Mouse (Mus musculus) cerebellum, adult 11-12 months (tissue): ENCODE data around the gene Impdh1.

Experiments used
- DNase-seq: peaks from one replicate; pipeline ENCODE4 v3.0.0; 2022

The Impdh1 gene

DNA sequence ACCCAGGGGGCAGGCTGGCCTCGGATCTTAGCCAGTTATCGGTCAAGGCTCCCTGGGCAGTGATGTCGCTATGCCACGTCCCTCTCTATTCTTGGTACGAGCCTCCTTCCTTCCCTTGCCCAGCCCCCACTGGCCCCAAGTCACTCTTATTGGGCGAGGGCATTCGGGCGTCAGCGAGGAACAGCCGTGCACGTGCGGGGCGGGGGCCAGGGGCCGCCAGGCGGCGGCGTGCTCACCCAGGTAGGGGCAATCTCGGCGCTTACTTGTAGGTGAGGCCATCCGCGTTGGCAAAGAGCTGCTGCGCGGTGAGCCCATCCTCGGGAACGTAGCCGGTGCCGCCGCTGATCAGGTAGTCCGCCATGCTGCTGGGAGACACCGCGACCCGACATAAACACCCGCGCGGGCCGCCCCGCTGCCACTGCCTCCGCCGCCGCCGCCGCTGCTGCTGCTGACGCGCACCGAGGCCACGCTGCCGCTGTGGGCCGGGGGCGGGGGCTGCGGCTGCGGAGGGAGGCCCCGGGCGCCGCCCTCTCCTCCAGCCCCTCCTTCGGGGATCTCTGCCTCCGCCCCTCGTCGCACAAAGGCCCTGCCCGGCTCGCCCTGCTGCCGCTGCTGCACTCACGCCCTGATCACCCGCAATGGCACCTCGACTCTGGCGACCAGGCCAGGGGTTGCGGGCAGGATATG, 4.2 kb downstream of the Impdh1 start:
- DNase-seq, result peak; percentile 84

DNA sequence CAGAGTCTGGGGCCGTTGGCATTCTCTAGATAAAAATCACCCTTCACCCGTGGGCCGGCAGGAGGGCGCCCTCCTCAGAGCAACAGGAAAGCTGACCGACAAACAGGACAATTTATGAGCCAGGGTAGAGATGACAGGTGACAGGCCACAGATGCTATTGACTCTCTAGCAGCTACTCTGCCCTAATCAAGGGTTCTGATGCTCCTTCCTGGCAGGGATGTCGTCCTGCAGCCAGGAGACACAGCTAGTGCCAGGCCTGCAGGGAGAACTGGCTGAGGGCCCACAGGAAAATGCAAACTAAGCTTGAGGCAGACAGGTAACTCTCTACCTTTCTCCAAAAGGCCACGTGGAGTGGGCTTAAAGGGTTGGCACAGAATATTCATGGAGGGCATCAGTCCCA, 5.0 kb downstream of the Impdh1 start:
- peak; percentile 81 for DNase-seq

DNA sequence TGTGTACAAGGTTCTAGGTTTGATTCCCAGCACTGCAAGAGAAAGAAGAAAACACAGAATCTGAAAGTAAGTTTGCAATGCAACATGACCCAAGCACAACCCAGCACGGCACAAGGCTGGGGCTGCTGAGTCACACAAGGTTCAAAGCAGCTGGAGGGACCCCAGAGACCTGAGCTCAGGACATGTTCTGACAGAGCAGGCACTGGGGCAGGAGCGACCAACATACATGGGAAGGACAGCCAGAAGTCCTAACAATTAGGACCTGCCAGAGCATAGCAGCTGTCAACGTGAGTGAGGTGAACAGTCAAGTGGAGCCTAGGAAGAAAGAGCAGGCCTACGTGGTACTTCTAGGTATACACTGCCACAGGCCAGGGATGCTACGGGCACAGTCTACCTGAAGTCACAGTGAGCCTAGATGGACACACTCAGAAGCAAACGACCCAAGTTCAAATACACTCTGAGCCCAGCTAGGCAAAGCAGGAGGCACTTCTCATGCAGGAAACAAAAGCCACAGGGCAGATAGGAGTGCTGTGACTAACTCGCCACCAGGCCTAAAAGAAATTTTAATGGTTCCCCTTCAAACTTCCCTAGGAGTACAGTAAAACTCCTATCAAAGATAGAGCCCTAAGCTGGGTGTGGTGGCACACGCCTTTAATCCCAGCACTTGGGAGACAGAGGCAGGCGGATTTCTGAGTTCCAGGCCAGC, 5.8 kb downstream of the Impdh1 start:
- DNase-seq, result peak; percentile 14

DNA sequence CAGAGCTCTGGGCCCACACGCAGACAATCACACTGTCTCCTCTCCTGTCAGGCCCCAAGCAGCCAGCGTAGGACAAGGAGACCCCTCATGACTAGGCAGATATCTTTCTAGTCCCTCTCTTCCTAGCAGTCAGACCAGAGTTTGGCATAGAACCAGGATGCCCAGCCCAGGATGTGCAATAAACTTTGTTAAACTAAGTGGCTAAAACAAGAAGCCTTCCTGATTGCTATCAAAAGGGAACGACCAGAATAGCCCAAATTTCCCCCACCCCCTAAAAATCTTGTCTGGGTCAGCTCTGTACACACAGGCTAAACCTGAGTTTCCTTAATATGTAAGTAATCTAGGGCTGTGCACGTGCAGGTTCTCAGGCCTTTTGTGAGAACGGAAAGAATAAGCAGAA, 8.0 kb downstream of the Impdh1 start:
- peak; percentile 6 for DNase-seq

DNA sequence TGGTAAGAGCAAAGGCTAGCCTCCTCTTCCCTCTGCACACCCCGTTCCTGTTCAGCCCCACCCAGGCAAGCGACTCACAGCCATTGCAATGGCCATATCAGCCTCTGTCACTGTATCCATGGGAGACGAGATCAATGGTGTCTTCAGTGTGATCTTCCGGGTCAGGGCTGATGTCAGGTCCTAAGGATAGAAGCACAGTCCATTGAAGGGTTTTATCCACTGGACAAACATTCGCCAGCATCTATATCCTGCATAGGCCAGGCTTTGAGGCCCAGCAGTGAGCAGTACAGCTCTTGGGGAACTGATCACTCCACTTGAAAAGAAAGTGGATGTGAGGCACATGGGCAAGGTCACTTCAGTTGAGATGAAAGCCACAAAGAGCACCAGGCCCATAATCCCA, 9.1 kb downstream of the Impdh1 start:
- DNase-seq, result no peak

DNA sequence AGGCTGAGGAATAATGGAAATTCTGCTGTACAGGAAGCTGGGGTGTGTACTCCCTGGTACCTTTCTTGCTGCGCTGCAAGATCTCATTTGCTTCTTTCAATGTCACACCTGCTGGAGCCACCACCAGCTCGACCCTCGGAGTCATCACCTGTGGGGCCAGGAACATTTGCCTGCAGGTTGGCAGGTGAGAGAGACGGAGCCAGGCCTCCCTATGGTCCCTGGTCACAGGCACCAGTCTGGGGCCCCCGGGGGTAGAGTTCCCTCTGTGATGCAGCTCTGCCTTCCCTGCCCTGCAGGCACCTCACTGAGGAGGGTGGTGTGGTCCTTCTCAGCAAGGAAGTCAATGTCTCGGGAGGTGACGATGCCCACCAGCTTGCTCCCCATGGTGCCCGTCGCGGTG, 10.2 kb downstream of the Impdh1 start:
- peak; percentile 3 for DNase-seq

DNA sequence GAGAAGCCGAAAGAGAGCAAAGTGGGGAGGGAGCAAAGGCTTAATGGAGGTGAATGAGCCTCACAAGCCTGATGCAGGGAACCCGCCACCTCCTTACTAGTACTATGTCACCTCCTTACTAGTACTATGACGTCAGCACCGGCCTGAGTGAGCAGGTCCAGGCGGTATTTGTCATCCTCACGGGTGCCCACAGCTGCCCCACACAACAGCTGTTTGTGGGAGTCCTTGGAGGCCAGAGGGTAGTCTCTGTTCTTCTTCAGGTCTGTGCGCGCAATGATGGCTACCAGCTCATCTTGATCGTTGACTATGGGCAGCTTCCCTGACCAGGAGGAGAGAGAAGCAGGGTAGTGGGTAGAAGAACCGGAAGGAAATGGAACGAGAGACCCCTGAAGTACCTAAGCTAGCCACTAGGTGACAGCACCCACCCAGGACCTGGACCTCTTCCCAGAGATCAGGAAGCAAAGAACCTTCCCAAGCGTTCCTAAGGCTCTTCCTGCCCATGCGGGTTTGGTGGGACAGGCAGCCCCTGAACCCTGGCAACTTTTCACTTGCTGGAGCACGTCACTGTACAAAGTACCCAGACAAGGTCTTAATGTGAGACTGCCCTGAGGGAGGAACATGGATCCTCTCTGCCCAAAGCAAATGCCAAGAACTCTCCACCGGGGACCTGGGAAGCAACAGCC, 11.1 kb downstream of the Impdh1 start:
- peak; percentile 16 for DNase-seq

DNA sequence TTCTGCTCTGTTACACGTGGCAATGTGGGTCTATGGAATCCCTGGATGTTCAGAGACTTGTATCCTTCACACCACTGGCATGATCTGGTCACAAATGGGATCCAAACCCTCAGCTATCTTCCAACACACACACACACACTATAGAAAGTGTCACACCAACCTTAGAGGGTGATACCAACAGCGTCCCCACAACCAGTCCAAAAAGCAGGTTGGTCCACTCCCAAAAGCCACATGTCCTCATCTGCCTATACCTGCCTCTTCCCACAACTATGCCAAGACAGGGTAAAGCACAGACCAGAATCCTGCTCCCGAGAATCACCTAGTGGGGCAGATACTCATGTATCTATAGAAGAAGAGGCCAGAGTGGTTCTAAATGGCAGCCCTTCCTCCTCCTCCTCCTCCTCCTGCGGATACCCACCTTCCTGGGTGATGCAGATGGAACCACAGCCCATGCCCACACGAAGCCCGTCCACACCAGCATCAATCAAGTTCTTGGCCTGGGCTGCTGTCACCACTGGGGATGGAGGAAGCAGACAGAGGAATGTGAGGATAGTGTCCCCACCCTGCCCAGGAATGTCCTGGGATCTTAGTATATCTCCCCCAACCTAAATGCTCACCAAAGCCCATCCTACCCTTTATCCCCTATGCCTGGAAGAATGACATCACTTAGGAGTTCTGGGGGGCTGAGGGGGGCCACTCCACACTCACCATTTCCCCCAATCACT, 12.1 kb downstream of the Impdh1 start:
- peak; percentile 2 for DNase-seq

DNA sequence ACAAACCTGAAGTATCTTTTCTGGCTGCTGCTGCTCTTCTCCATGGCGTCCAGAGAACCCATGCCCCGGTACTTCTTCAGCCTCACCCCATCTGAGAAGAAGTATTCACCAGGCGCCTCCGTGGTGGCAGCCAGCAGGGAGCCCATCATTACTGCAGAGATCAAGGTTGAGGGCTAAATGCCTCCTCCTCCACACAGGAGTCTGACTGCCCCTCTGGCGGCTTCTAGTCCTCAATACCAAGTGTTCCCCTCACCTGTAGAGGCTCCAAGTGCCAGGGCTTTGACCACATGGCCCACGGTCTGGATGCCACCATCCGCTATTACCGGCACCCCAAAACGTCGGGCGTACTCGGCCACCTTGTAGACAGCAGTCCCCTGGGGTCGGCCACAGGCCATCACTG, 13.1 kb downstream of the Impdh1 start:
- DNase-seq, result peak; percentile 4

DNA sequence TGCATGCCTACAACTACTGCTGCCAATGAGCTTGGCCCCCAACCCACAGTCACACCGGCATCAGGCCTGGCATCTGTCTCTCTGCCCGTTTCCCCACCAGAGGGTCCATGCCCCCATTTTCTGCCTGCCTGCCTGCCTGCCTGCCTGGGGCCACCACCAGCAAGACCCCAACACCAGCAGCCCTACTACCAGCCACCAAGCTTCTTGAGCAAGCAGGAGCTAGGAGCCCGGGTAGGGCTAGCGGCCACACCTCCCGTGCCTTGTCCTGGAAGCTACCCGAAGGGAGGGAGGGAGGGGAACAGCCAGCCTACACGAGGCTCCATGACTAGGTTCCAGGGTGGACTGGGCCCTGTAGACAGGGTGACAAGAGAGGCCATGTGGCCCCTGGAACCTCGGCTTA, 14.2 kb downstream of the Impdh1 start:
- DNase-seq, result peak; percentile 4

DNA sequence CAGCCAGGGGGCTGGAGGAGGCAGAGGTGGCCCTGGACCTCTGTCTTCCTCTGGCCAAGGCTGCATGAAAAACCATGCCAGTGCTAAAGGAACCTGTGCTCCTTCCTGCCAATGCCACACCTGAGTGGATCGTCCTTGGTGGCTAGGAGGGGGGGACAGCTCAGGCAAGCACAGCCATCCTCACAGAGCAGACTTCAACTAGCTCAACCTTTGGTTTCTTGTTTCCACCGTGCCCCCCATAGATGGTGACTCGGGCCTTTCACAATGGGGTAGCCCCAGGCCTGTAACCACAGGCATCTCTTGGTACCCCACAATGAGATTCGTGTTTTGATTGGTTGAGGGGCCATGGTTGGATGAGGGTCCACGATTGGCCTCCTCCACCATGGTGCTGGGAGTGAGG, 14.8 kb downstream of the Impdh1 start:
- peak; percentile 4 for DNase-seq

DNA sequence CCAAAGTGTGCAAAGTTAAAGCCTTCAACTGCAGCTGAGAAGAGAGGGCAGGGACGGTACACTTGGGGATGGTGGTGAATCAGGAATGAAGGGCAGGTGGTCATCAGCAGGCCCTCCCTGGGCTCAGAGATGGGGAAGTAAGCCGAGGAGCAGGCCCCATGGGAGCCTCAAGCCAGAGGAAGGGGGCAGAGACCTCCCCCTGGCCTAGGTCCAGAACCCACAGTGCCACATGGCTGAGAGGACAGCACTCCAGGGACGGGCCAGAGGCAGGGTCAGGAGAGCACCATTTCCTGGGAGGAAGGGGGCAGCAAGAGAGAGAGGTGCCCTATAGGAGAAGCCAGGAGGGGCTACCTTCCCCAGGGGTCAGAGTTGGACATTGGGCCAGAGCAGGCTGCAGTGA, 15.7 kb downstream of the Impdh1 start:
- peak; percentile 18 for DNase-seq

DNA sequence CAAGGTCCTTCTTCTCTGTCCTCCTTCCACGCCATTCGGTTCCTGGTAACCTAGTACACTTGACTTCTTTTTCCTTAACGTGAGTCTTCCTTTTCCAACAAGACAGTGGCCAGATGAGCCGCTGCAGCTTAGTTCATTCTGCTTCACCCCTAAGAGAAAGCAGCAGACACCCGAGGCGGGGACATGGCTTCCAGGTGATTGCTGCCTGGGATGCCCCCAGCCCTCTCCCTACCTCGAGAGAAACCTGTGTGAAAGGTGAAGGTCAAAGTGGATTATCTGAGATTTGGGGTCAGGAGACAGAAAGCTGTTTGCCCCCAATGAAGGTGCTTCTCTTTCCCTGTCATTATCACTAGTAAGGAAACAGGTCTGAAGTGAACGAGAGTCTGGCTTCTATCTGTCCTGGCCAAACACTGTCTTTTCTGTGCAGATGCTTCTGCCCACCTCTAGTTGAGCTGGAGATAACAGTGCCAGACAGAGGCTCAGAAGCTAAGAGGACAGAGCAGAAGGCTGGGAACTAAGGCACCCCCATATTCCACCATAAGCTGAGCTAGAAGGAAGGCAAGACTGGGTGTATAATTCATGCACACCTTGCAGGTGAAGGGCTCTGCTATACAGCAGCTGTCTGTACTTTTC, 16.8 kb downstream of the Impdh1 start:
- DNase-seq, result peak; percentile 11

DNA sequence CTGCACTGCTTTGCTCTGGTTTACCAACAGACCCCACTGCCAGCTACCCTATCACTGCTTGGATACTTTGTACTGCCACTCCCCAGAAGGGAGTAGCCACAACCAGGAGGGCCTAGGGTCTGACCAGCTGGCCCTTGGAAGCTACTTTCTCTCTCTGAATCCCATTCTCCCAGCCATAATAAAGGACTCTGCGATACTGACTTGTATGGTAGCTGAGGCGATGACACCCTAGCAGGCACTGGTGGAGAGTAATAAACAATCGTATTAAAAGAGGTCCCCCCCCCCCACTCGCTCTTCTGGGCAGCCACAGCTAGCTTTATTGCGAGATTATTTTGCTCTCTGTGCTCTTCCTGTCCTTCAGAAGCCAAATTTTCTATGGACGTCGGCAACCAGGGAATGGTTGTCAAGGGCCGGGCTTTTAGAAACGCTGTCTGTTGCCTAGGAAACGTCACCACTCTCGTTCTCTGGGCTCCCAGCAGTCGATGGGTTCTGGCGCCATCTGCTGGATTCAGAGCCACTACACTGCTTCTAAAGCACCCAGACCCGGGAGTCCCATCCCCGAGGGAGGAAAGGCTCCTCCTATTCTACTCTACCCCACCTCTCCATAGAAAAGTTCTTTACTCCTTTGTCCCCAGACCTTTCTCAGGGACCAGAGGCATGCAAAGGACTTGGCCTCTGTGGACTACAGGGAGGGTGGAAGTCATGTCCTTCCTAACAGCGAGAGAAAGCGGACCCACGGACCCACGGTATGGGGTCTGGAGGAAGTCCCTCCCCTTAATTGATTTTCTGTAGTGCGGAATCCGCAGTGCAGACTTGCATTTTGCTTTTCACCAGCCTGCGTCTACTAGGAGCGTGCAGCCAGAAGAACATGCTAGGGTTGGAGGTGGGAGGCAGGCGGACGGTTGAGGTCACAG, 17.6 kb downstream of the Impdh1 start:
- DNase-seq, result peak; percentile 82

DNA sequence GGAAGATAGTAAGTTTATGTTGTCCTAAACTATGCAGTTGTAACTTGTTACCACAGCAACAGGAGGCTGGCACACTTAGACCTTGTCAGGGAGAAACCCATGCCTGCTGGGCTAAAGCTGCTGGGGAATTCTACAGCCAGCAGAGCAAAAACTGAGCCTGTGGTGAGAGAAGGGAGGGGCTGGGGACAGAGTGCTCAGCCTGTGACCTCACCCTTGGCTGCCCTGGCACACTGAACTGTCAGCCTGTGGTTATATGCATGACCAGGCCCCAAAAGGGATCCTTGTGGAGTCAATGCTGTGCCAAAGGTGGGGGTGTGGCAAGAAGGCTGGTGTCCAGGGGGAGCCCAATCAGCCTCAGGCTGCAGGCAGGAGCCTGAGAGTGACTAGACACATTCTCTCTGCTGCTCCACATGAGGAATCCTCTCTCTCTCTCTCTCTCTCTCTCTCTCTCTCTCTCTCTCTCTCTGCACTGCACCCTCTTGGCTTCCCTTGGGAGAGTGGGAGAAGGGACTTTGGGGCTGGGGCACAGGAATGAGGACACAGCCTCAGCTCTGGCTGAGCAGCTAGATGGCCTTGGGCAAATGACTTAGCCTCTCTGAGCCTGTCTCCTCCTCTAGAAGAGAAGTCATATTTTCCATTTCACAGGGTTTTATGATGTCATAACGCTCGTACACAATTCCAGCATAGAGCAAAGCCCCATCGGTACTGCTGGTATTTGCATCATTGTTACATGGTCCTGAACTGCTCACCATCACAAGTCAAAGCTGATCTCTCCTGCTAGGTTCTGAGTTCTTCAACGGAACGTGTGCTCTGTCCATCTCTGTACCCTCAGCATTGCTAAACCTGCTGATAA, 20.1 kb downstream of the Impdh1 start:
- DNase-seq, result peak; percentile 7

DNA sequence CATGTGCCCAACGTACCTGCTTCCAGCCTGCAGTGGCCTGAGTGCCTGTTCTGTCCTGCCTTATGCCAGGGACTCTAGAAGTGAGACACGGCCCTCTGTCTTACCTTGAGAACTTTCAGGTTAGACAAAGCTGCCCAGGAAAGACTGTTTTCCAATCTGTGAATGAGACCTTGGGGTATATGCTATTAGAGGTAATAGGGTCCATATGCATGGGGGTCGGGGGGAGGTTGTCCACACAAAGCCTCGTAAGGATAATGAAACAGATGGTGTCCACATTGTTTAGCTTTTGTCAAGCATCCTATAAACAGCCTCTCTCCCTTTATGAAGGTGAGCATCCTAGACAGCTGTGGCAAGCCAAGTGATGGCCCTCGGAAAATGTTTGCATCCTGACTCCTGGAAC, 21.0 kb downstream of the Impdh1 start:
- no peak for DNase-seq

DNA sequence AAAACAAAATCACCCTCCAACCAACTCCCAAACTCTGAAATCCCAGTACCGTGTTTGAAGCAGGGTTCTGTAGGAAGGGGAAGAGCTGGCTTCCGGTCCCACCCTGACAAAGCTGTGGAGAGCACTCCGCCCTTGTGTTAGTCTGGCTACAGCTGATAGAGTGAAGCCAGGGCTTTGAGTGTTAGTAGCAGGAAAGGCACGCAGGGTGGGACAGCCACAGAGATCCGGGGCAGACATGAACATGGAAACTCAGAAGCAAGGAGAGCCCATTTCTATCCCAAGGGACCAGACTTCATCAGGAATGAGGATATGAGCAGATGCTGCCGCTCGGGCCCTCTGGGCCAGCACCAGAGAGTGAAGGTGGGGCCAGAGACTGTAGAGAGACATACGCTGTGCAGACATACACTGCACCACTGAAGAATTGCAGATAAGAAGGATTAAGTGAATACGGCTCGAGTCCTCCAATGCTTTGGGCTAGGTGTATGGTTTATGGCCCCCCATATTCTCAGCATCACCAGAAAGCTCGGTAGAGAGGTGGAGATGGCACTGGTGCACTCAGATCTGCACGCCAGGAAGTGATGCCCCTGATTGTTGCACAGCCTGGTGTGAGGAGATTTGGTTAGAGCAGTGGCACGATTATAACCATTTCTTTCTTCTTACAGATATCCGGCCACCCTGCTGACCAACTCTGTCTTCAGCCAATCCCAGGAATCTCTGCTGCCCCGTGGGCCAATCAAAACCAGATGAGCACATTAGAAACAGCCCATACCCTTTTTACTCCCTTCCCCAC, 22.0 kb downstream of the Impdh1 start:
- no peak for DNase-seq

DNA sequence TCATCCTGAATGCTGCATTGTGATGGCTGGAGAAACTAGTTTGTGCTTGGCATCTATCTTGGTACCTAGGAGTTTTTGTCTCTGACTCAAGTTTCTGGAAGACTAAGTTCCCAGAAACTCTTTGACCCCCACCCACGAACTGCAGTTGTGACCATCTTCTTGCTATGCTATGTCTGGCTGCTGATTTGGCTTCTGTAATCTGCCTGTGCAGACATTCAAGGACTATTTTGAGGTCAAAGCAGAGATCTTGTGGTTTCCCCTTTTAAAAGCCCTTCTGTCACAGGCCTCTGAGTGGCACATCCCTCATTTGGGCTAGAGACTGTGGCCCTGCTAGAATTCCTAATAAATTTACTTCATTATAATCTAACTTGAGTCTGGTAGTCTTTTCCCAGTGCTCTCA, 28.2 kb downstream of the Impdh1 start:
- no peak for DNase-seq

DNA sequence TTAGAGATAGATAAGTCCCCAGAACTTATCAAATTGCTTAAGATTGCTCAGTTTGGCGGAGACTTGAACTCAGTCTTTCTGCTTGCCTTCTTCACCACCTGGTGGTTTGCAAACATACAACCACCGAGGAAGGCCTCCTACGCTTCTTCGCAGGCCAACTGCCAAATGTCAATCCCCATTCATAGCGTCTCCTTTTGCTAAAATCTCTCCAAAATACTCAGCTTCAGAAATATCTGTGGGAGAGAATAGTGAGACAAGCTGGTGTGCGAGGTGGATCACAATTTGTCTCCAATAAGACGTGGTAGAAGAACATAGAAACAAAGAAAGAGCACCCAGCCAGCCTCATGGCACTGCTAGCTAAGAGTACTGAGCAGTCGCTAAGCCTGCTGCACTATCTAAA, 36.3 kb downstream of the Impdh1 start:
- no peak for DNase-seq
